Mouse (Mus musculus): ENCODE results near the gene Snai1.

DNA sequence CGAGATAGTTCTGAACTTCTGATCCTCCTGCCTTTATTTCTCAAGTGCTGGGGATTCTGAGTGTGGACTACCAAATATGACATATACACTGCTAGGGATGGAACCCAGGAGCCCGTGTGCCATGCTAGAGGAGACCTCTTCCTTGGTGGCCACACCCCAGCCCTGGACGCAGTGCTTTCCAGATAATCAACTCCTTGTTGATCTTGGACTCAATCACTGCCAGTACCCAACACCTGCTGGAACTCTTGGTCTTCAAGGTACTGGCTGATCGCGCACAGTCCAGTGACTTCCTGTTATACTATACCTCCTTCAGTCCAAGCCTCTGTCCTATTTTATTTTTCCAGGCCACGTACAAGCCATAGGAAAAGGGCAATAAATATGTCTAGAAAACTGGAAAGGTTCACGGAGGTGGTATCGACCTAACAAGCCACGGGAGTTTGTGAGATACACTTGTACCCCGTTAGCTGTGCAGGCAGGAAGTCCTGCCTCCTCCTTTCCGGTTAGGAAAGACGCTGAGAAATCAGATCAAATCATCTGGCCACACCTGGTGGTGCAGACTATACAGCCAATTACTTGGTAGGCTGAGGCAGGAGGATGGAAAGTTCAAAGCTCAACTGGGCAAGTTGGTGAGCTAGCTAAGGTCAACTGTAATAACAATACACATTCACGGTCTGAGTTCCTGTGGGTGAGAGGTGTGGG is 35.3 kb upstream of the Snai1 start:
- TF ChIP-seq CTCF (IDR thresholded peaks at IDR 0.05; ENCODE audit: control insufficient read depth, insufficient read depth, insufficient read length) (no peak), CEBPB (IDR thresholded peaks at IDR 0.05; ENCODE audit: low read depth) (no peak), MYOG (IDR thresholded peaks at IDR 0.05; ENCODE audit: control insufficient read depth, extremely low read depth, insufficient read length) (no peak)
